Mouse (Mus musculus) lung, adult 2 months (tissue): Measurements from ENCODE around the gene Prrt4.

Experiments
- CTCF ChIP-seq: fragments of 200-500 bp; IDR thresholded peaks from 2 replicates; pipeline ENCODE4 v1.5.1; 2011; ENCODE audit warnings: mild to moderate bottlenecking, low read length, control low read depth; ENCODE audit not compliant: insufficient read depth
- POLR2A ChIP-seq: fragments of 200-500 bp; IDR thresholded peaks from 2 replicates; pipeline ENCODE4 v1.6.1; 2011; ENCODE audit warnings: low read depth, mild to moderate bottlenecking, control low read depth, low read length, borderline replicate concordance; ENCODE audit errors: extremely low read depth

- no peak for TF ChIP-seq CTCF
- TF ChIP-seq POLR2A: no peak
These were observed 35.4 kb upstream of the Prrt4 start for GRCm38 (mm10) chr6:29214776-29215175.
